Mouse (Mus musculus): ENCODE measurements at regions not wholly inside any gene's neighbourhood (a gene's known extent, or its start where the extent isn't known, plus 50 kb on each side); places are given as distances from the start of the nearest gene placed in this dataset.

DNA sequence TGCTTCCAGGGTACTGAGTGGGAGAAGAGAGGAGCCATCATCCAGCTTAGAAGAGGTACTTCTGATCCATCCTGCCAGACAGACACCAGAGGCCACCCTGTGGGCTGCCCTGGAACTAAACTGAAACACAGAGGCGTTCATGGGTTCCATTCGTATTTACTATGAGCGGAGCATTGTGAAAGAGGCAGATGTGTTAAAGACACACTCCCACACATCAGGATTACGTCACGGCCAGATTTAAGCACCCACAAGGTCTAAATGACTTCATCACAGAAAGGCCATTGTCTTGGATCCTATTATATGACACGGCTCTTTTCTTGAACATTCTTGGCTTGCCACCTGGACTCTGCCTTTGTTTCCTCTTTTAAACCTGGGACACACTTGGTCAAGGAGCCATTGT is 141.0 kb upstream of the Arglu1 start:
- no peak for DNase-seq (ENCODE audit: low spot score)

DNA sequence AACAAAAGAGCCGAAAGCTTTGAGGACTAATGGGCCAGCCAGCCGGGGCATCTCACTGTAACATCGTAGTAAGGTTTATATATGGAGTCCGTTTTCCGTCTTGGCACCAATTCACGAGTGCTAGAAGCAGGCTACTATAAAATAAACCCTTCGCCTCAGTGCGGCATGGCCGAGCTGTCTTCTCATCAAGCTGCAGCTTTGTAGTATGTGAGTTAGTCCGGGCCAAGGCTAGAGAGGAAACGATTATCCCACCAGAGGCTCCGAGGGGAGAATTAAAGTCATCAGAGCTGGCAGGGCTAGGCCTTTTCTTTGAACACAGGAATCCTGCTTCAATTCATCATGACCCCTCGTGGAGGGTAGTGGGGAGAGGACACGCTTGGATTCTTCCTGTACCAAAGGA is 138.9 kb upstream of the Arglu1 start:
- DNase-seq (ENCODE audit: low spot score): no peak

DNA sequence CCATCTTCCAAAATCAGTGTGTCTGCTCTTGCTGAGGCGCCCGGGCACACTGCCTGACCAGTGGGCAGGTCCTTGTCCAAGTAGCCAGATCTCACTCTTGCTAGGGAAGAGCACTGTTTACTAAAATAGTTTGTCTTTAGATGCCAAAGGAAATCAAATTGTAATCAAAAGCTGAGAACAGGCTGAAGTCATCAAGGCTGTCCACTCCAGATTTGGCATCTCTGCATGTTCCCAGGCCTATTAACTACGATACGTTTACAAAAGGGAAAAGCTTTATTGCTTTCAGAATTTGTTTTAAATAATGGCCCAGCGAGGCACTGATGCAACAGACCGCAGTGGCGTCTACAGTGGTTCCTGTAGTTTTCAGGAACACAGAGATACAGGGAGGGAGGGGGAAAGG is 137.2 kb upstream of the Arglu1 start:
- no peak for DNase-seq (ENCODE audit: low spot score)

DNA sequence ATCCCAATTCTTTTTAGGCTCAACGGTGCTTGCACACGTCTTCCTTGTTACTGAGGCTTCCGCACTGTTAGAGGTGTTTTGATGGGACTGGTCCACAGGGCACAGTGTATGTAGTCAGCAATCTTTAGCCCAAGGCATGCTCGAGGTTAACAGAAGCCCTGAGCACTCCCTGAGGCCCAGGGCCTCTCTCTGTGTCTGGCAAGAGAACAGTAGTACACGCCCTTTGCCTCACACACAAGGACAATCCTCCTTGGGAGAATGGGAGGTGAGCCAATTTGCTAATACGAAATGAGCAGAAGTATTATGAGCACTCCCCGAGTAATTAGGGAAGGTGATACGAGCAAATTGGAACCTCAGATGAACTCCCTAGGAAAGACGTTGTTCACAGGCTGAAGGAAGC is 136.5 kb upstream of the Arglu1 start:
- DNase-seq (ENCODE audit: low spot score): no peak

DNA sequence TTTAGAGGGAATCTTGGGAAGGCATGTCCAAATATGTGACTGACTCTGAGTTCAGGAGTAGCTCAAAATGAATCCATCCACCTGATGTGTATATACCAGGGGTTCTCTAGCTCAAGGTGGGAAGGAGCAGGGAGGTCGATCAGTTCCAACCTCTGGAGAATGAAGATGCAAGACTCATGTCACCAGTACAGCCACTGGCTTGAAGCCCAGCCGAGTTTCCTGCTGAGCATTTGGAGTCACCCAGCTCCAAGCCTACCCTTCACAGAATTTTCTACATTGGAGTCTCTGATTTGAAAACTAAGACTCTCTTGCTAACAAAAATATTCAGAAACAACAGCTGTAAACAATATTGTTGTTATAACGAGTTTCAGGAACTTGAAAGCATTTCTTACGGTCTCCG is 134.6 kb upstream of the Arglu1 start:
- DNase-seq (ENCODE audit: low spot score): no peak

DNA sequence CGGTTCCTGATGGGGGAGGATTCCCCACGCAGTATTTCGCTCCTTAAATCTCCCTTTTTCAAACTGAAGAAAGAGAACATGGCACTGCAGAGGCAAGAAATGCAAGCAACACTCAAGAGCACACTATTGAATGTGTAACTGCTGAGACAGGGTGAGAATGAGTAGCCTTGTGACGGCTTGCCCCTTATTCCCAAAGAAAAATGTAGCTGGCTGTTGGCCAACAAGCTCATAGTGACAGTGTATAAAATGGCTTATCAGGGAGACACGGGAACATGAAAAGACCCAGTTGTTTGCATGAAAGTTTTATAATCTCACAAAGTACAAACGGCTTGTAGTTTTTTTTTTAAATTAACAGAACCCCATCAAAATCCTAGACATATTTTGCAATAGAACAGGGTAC is 130.8 kb upstream of the Arglu1 start:
- no peak for DNase-seq (ENCODE audit: low spot score)

GRCm38 (mm10) chr8:8820614-8821013 is 130.3 kb upstream of the Arglu1 start:
- no peak for DNase-seq (ENCODE audit: low spot score)

DNA sequence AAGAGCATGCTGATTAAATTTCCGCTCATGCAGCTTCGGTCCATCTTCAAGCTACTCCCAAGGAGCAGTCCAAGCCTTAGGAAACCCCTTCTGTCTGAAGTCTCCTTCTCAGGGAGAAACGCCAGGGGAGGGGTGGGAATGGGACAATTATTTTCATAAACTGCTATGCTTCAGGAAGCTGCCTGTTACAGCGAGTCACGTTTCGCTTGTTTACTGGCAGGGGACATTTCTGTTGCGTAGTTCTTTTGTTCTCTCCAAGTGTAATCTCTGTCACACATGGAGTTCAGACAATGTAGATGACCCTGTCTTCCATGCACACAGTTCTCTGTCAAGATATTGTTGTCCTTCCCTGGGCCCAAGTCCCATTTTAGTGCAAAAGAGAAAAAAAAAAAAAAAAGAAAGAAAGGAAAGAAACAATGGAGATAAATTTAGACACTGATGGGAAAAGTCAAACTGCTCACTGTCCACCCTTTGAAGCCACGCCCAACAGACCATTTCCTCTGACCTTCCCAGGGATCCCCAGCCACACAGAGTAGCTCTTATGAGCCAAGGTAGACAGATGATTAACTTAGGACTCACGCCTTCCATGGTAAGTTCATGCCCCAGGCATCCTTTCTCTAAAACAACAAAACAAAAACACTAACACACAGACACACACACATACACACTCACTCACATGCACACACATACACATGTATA is 129.1 kb upstream of the Arglu1 start:
- no peak for DNase-seq (ENCODE audit: low spot score)

DNA sequence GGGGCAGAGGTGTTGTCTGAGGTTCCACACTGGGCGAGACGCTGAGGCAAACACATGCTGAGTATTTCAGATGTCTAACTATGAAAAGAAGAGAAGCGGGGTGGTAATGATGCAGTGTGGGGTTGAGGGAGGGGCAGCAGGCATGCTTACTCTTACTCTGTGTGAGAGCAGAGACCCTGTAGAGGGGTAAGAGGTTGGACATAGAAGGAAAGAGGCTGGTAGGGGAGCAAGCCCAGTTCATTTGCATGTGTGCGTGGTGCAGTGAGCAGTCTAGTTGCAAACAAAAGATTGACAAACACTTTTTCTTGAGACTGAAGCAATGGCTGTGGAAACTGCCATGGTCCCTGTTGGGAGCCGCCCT is 122.5 kb upstream of the Arglu1 start:
- DNase-seq (ENCODE audit: low spot score): no peak

GRCm38 (mm10) chr8:8812051-8812806 is 121.9 kb upstream of the Arglu1 start:
- DNase-seq (ENCODE audit: low spot score): no peak

DNA sequence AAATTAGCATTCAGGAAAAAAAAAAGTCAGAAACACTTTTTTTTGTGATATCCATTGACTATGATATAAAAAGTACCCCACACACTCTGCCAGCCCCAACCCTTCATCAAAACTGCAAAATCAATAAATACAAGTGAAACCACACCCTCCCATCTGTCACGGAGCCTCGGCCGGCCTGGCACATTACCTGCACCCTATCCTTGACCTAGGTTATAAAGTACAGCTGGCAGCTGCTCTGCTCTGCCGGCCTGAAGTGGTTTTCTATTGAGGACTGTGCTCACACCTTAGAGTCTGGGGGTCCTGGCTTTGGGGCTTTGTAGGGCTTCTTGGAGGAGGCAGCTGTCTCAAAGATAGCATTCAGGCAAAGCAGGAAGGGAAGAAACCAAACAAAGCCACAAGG is 120.6 kb upstream of the Arglu1 start:
- no peak for DNase-seq (ENCODE audit: low spot score)

GRCm38 (mm10) chr8:8809835-8810439 is 119.6 kb upstream of the Arglu1 start:
- no peak for DNase-seq (ENCODE audit: low spot score)

DNA sequence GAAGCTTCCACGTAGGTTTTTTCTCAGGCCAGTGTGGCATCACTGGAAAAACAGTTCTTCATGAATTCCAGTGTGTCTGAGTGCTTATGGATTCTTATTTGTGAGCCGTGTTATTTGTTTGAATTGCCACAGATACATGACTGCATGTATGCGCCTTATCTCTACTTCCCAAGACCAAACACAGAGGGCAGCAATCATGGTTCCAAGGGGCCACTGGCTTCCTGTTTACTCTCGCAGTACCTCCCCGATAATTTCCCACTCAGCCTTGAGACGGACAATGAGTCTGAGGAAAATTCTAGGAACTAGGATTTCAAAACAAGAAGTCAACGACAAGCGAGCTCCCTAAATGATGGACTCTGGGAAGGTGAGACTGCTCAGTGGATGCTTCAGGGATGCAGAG is 119.0 kb upstream of the Arglu1 start:
- DNase-seq (ENCODE audit: low spot score): no peak

DNA sequence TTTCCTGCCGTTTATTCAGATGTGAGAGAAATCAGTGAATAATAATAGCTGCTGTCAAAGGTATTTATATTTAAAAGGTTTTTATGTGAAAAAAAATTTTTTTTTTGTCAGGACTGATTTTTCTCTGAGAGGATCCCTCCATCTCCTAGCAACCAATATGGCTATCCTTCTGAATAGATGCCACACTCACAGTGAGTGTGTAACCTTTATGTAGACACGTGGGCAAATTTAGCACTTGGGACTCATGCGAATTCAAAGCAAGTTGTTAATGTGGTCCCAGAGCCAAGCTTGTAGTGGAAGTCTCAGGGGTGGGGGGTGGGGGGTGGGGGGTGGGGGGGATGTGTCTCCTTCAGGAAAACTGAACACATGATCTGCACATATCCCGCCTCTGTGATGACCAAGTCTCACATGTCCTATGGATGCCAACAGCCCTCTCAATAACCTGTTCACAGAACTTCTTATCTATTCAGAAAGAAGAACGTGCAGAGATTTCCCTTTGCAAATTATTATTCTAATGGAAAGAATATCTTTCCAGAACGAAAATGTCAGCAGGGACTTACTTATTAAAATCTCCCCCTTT is 112.5 kb upstream of the Arglu1 start:
- DNase-seq (ENCODE audit: low spot score): no peak

- DNase-seq (ENCODE audit: low spot score): no peak
Observed at GRCm38 (mm10) chr8:8802317-8802716, 112.0 kb upstream of the Arglu1 start.

DNA sequence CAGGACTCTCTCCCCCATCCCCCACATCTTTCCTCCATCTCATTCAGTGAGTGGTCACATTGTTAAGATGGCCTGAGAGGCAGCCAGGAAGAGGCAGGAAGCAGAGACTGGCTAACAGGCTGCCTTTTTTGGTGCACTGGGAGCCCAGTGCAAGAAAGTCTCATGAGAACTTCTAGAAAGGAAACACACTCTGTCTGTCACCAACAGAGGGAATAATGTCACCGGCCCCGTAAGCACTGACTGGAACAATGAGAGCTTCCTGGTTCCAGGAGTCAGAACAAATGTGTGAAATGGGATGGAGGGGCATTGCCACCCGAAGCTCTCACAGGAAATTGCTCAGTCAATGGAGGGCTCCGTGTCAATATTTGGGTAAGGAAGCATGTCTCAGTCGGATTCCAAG is 111.3 kb upstream of the Arglu1 start:
- no peak for DNase-seq (ENCODE audit: low spot score)

DNA sequence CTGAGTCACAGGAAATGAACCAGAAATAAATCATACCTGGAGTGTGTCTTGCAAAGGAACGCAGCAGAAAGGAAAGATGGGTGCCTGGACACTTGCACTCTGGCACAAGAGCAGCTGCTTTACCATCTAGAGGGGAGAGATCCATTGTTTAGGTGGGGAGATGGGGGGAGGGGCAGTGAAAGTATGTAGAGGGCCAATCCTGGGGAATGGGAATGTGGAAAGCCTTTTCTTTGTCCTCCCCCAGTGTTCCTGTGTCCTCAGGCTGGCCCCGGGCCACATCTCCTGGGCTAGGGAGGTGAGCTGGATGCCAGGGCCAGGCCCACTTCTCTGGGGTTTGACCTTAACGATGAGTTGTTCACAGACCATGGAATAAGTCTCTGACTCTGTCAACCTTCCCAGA is 107.2 kb upstream of the Arglu1 start:
- DNase-seq (ENCODE audit: low spot score): no peak

- DNase-seq (ENCODE audit: low spot score): no peak
Observed at GRCm38 (mm10) chr8:8796951-8797350, 106.6 kb upstream of the Arglu1 start.

GRCm38 (mm10) chr8:8794711-8795110 is 104.4 kb upstream of the Arglu1 start:
- DNase-seq (ENCODE audit: low spot score): no peak

DNA sequence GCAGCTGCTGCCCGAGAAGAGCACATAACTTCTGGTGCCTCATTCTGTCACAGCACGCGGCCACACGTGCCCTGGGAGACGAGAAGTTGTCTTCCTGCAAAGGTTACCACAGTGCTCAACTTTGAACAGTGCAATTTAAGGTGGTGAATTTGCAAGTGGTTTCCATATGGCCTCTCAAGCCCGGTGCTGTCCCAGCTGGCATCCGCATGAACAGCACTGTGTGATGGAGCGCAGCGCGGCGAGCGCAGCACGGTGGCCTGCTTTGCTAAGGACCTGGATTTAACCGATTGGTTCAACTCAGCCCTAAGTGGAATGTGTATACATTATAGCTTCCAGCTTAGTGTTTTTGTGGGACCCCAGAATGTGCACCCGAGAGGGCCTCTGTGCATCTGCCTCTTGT is 89.6 kb upstream of the Arglu1 start:
- no peak for DNase-seq (ENCODE audit: low spot score)

DNA sequence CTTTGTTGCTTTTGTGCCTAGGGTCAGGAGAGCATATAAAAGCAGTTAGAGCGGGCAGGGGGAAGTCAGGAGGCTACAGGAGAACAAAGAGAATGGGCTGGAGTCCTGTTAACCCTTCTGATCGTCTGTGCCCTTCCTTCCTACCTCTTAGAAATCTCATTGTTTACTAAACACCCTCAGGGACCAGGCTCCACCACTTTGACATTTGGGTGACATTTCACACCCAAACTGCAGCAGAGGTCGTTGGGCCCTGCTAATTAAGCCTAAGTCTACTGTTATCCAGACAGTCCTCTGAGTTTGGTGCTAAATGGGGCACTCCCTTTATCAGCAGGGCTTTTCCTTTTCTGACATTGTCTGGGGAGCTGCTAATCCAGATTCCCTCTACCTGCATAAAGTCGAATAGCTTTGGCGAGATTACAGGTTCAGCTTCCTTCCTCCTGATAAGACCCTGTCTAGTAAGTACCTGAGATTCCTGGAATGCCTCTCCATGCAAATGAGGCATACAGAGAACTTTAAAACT is 84.2 kb upstream of the Arglu1 start:
- no peak for DNase-seq (ENCODE audit: low spot score)

- no peak for DNase-seq (ENCODE audit: low spot score)
Observed at GRCm38 (mm10) chr8:8772424-8772823, 82.1 kb upstream of the Arglu1 start.

- DNase-seq (ENCODE audit: low spot score): no peak
Observed at GRCm38 (mm10) chr8:8770397-8770796, 80.1 kb upstream of the Arglu1 start.

Measured in retina, embryonic 14.5 days (tissue).